Mouse (Mus musculus): ENCODE measurements around the gene Prkg1. TPM values are rescaled to one million over a fixed set of nuclear protein-coding genes. Genes with fewer than 3 reads are reported as not detected.

Gene Prkg1
- polyA plus RNA-seq, 1 experiment from 2014 or later, result 1.1 TPM

GRCm38 (mm10) chr19:30902290-30902689, 862.5 kb downstream of the Prkg1 start:
- ATAC-seq, result no peak

GRCm38 (mm10) chr19:30901025-30901424, 863.8 kb downstream of the Prkg1 start:
- H3K4me1 ChIP-seq (ENCODE audit: control insufficient read depth, insufficient read depth, low read length), result no peaks in the 10 kb centered on the region
- H3K36me3 ChIP-seq (ENCODE audit: control insufficient read depth, insufficient read depth, low read length), result no peaks in the 10 kb centered on the region
- no peak overlapping the region for H3K4me3 ChIP-seq (ENCODE audit: low read depth, low read length)
- H3K9ac ChIP-seq (ENCODE audit: low read length), result no peak overlapping the region
- H3K4me2 ChIP-seq (ENCODE audit: low read length), result no peak overlapping the region
- ATAC-seq (no peak), DNase-seq (ENCODE audit: low spot score) (no peak)
- H3K9me3 ChIP-seq (replicated peaks; ENCODE audit: control insufficient read depth, low read length), result no peaks in the 10 kb centered on the region
- H3K27me3 ChIP-seq (replicated peaks; ENCODE audit: control insufficient read depth, insufficient read depth, low read length), result no peaks in the 10 kb centered on the region
- no peak overlapping the region for H3K27ac ChIP-seq (ENCODE audit: low read depth, low read length)
- 81% methylated on average over 3 of the region's 3 CpGs for WGBS

More at GRCm38 (mm10) chr19:30902290-30902689, 862.5 kb downstream of the Prkg1 start:
- Histone ChIP-seq H3K4me3 (ENCODE audit: low read depth, low read length) (no peak overlapping the region), H3K4me1 (ENCODE audit: control insufficient read depth, insufficient read depth, low read length) (no peaks in the 10 kb centered on the region), H3K9ac (ENCODE audit: low read length) (no peak overlapping the region), H3K27me3 (replicated peaks; ENCODE audit: control insufficient read depth, insufficient read depth, low read length) (no peaks in the 10 kb centered on the region), H3K36me3 (ENCODE audit: control insufficient read depth, insufficient read depth, low read length) (no peaks in the 10 kb centered on the region), H3K4me2 (ENCODE audit: low read length) (no peak overlapping the region), H3K9me3 (replicated peaks; ENCODE audit: control insufficient read depth, low read length) (no peaks in the 10 kb centered on the region), H3K27ac (ENCODE audit: low read depth, low read length) (no peak overlapping the region)
- no peak for DNase-seq (ENCODE audit: low spot score)

- Histone ChIP-seq H3K36me3 (ENCODE audit: control insufficient read depth, insufficient read depth, low read length) (no peaks in the 10 kb centered on the region), H3K27me3 (replicated peaks; ENCODE audit: control insufficient read depth, insufficient read depth, low read length) (no peaks in the 10 kb centered on the region), H3K9me3 (replicated peaks; ENCODE audit: control insufficient read depth, low read length) (no peaks in the 10 kb centered on the region), H3K4me2 (ENCODE audit: low read length) (no peak overlapping the region), H3K27ac (ENCODE audit: low read depth, low read length) (no peak overlapping the region), H3K9ac (ENCODE audit: low read length) (no peak overlapping the region), H3K4me1 (ENCODE audit: control insufficient read depth, insufficient read depth, low read length) (peaks cover 3% of the 10 kb centered on the region; the same call in 1 of the 2 replicates), H3K4me3 (ENCODE audit: low read depth, low read length) (no peak overlapping the region)
- DNase-seq (ENCODE audit: low spot score), result peak; percentile 13
- 74% methylated on average over 2 of the region's 2 CpGs for whole genome bisulfite sequencing
- no peak for ATAC-seq
Measured at GRCm38 (mm10) chr19:30890377-30890776, 874.5 kb downstream of the Prkg1 start.

- H3K36me3 ChIP-seq (ENCODE audit: control insufficient read depth, insufficient read depth, low read length), result no peaks in the 10 kb centered on the region
- H3K27me3 ChIP-seq (replicated peaks; ENCODE audit: control insufficient read depth, insufficient read depth, low read length), result no peaks in the 10 kb centered on the region
- no peak overlapping the region for H3K4me3 ChIP-seq (ENCODE audit: low read depth, low read length)
- 78% methylated on average over 3 of the region's 3 CpGs for WGBS
- no peak overlapping the region for H3K9ac ChIP-seq (ENCODE audit: low read length)
- H3K9me3 ChIP-seq (replicated peaks; ENCODE audit: control insufficient read depth, low read length), result no peaks in the 10 kb centered on the region
- no peak for ATAC-seq
- no peak overlapping the region for H3K27ac ChIP-seq (ENCODE audit: low read depth, low read length)
- peaks cover 3% of the 10 kb centered on the region; the same call in 1 of the 2 replicates for H3K4me1 ChIP-seq (ENCODE audit: control insufficient read depth, insufficient read depth, low read length)
- DNase-seq (ENCODE audit: low spot score), result no peak
- H3K4me2 ChIP-seq (ENCODE audit: low read length), result no peak overlapping the region
Measured at GRCm38 (mm10) chr19:30889851-30890250, 875.0 kb downstream of the Prkg1 start.

GRCm38 (mm10) chr19:30861441-30861840, 903.4 kb downstream of the Prkg1 start:
- Histone ChIP-seq H3K9me3 (replicated peaks; ENCODE audit: control insufficient read depth, low read length) (no peaks in the 10 kb centered on the region), H3K27me3 (replicated peaks; ENCODE audit: control insufficient read depth, insufficient read depth, low read length) (no peaks in the 10 kb centered on the region), H3K4me2 (ENCODE audit: low read length) (no peak overlapping the region), H3K36me3 (ENCODE audit: control insufficient read depth, insufficient read depth, low read length) (no peaks in the 10 kb centered on the region), H3K4me3 (ENCODE audit: low read depth, low read length) (no peak overlapping the region), H3K4me1 (ENCODE audit: control insufficient read depth, insufficient read depth, low read length) (no peaks in the 10 kb centered on the region), H3K27ac (ENCODE audit: low read depth, low read length) (no peak overlapping the region), H3K9ac (ENCODE audit: low read length) (no peak overlapping the region)
- 89% methylated on average over 4 of the region's 4 CpGs for WGBS
- ATAC-seq (no peak), DNase-seq (ENCODE audit: low spot score) (no peak)

GRCm38 (mm10) chr19:30851023-30851422, 913.8 kb downstream of the Prkg1 start:
- no peaks in the 10 kb centered on the region for H3K4me1 ChIP-seq (ENCODE audit: control insufficient read depth, insufficient read depth, low read length)
- no peak overlapping the region for H3K9ac ChIP-seq (ENCODE audit: low read length)
- H3K4me3 ChIP-seq (ENCODE audit: low read depth, low read length), result no peak overlapping the region
- WGBS, result 94% methylated on average over 4 of the region's 4 CpGs
- H3K36me3 ChIP-seq (ENCODE audit: control insufficient read depth, insufficient read depth, low read length), result no peaks in the 10 kb centered on the region
- DNase-seq (ENCODE audit: low spot score), result no peak
- ATAC-seq, result no peak
- H3K27me3 ChIP-seq (replicated peaks; ENCODE audit: control insufficient read depth, insufficient read depth, low read length), result no peaks in the 10 kb centered on the region
- no peak overlapping the region for H3K4me2 ChIP-seq (ENCODE audit: low read length)
- H3K9me3 ChIP-seq (replicated peaks; ENCODE audit: control insufficient read depth, low read length), result no peaks in the 10 kb centered on the region
- no peak overlapping the region for H3K27ac ChIP-seq (ENCODE audit: low read depth, low read length)

- H3K27me3 ChIP-seq (replicated peaks; ENCODE audit: control insufficient read depth, insufficient read depth, low read length), result no peaks in the 10 kb centered on the region
- no peaks in the 10 kb centered on the region for H3K36me3 ChIP-seq (ENCODE audit: control insufficient read depth, insufficient read depth, low read length)
- no peak overlapping the region for H3K4me3 ChIP-seq (ENCODE audit: low read depth, low read length)
- no peak overlapping the region for H3K27ac ChIP-seq (ENCODE audit: low read depth, low read length)
- WGBS, result 82% methylated on average over 4 of the region's 4 CpGs
- no peak overlapping the region for H3K4me2 ChIP-seq (ENCODE audit: low read length)
- DNase-seq (ENCODE audit: low spot score) (no peak), ATAC-seq (no peak)
- no peaks in the 10 kb centered on the region for H3K4me1 ChIP-seq (ENCODE audit: control insufficient read depth, insufficient read depth, low read length)
- no peak overlapping the region for H3K9ac ChIP-seq (ENCODE audit: low read length)
- no peaks in the 10 kb centered on the region for H3K9me3 ChIP-seq (replicated peaks; ENCODE audit: control insufficient read depth, low read length)
Measured at GRCm38 (mm10) chr19:30844916-30845315, 919.9 kb downstream of the Prkg1 start.

- Histone ChIP-seq H3K4me2 (ENCODE audit: low read length) (no peak overlapping the region), H3K4me3 (ENCODE audit: low read depth, low read length) (no peak overlapping the region), H3K9ac (ENCODE audit: low read length) (no peak overlapping the region), H3K27ac (ENCODE audit: low read depth, low read length) (no peak overlapping the region), H3K9me3 (replicated peaks; ENCODE audit: control insufficient read depth, low read length) (no peaks in the 10 kb centered on the region), H3K27me3 (replicated peaks; ENCODE audit: control insufficient read depth, insufficient read depth, low read length) (no peaks in the 10 kb centered on the region), H3K4me1 (ENCODE audit: control insufficient read depth, insufficient read depth, low read length) (no peaks in the 10 kb centered on the region), H3K36me3 (ENCODE audit: control insufficient read depth, insufficient read depth, low read length) (no peaks in the 10 kb centered on the region)
- no peak for DNase-seq (ENCODE audit: low spot score)
- WGBS, result 86% methylated on average over 4 of the region's 4 CpGs
- ATAC-seq, result no peak; the same call in none of the 2 replicates
Measured at GRCm38 (mm10) chr19:30843637-30844036, 921.2 kb downstream of the Prkg1 start.

- Histone ChIP-seq H3K27ac (ENCODE audit: low read depth, low read length) (no peak overlapping the region), H3K4me1 (ENCODE audit: control insufficient read depth, insufficient read depth, low read length) (no peaks in the 10 kb centered on the region), H3K27me3 (replicated peaks; ENCODE audit: control insufficient read depth, insufficient read depth, low read length) (no peaks in the 10 kb centered on the region), H3K4me2 (ENCODE audit: low read length) (no peak overlapping the region), H3K36me3 (ENCODE audit: control insufficient read depth, insufficient read depth, low read length) (no peaks in the 10 kb centered on the region), H3K9me3 (replicated peaks; ENCODE audit: control insufficient read depth, low read length) (no peaks in the 10 kb centered on the region), H3K9ac (ENCODE audit: low read length) (no peak overlapping the region), H3K4me3 (ENCODE audit: low read depth, low read length) (no peak overlapping the region)
- ATAC-seq, result peak; percentile 91
- 8% methylated on average over 4 of the region's 4 CpGs for WGBS
- DNase-seq (ENCODE audit: low spot score), result peak; percentile 93
Measured at GRCm38 (mm10) chr19:30843052-30843564, 921.7 kb downstream of the Prkg1 start.
